Mouse (Mus musculus) small intestine, adult 2 months (tissue): Measurements from ENCODE around the gene Fmo2. TPM values are rescaled to one million over a fixed set of nuclear protein-coding genes. Genes with fewer than 3 reads are reported as not detected.

Experiments
- H3K27ac ChIP-seq: fragments of 200-500 bp; 2 replicates; pipeline ENCODE4 v1.5.1; 2012; ENCODE audit warnings: low read depth, low read length, control low read depth, inconsistent platforms; ENCODE audit not compliant: insufficient read depth
- H3K27me3 ChIP-seq: fragments of 200-500 bp; 2 replicates; pipeline ENCODE4 v1.6.1; 2012; ENCODE audit warnings: mild to moderate bottlenecking, moderate library complexity, low read length, inconsistent platforms; ENCODE audit not compliant: control insufficient read depth, insufficient read depth
- H3K36me3 ChIP-seq: fragments of 200-500 bp; 2 replicates; pipeline ENCODE4 v1.6.1; 2012; ENCODE audit warnings: mild to moderate bottlenecking, low read length, control low read depth, inconsistent platforms; ENCODE audit not compliant: control insufficient read depth, insufficient read depth
- H3K4me1 ChIP-seq: fragments of 200-500 bp; 2 replicates; pipeline ENCODE4 v1.6.1; 2012; ENCODE audit warnings: low read length, inconsistent platforms, mixed read lengths; ENCODE audit not compliant: control insufficient read depth, insufficient read depth, insufficient read length
- H3K4me3 ChIP-seq: fragments of 200-500 bp; 2 replicates; pipeline ENCODE4 v1.5.1; 2012; ENCODE audit warnings: low read depth, mild to moderate bottlenecking, control low read depth, inconsistent platforms, low read length, moderate library complexity
- CTCF ChIP-seq: fragments of 200-500 bp; IDR thresholded peaks from 2 replicates; pipeline ENCODE4 v1.5.1; 2012; ENCODE audit warnings: low read depth, mild to moderate bottlenecking, control low read depth, inconsistent platforms, low read length, moderate library complexity, mixed read lengths; ENCODE audit not compliant: insufficient replicate concordance, insufficient read length; ENCODE audit errors: extremely low read depth
- POLR2A ChIP-seq: fragments of 200-500 bp; IDR thresholded peaks from 2 replicates; pipeline ENCODE4 v1.6.1; 2012; ENCODE audit warnings: low read depth, mild to moderate bottlenecking, control low read depth, inconsistent platforms, low read length, moderate library complexity
- WGBS: fragments of 180-500 bp; shearing (Covaris S2); methylation state at CpG from one replicate; pipeline ENCODE4 v1.1.7; 2018; 5-methylcytosine and 5-hydroxymethylcytosine counted together
- polyA plus RNA-seq: library from polyadenylated mRNA; depleted of rRNA; stranded (reverse); fragments of >200 nt; gene quantifications from 2 replicates; pipeline ENCODE4 v1.2.3, GENCODE M21; 2012

Gene Fmo2
- polyA plus RNA-seq, 1 experiment = 1.7 TPM

DNA sequence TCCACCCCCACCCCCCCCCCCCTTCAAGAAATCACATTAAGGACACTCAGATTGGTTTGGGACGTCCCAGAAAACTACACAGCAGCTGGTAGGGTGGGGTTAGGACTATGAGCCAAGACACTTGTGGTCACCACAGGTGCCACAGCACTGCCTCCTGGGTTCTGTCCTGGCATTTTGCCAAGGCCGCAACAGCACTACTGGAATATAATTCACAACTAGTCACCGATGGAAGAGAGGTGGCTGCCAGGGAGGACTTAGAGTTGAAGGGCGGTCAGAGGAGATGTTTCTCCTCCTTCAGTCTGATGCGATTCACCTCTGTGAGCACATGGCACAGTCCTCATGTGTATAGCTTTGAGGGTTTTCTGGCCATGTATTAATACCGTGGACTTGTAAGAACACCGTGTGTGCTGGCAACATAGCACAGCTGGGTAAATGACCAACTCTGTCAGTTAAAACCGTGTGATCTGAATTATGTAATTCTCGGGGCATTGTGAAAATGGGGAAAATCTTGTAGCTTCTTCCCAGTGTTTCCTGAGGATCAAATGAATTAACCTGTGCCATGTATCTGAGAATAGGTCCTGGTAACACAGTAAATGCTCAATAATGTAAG is 38.4 kb downstream of the Fmo2 start:
- H3K4me3 ChIP-seq = no peak overlapping the region
- no peaks in the 10 kb centered on the region for H3K27me3 ChIP-seq
- TF ChIP-seq CTCF = no peak
- TF ChIP-seq POLR2A = no peak

DNA sequence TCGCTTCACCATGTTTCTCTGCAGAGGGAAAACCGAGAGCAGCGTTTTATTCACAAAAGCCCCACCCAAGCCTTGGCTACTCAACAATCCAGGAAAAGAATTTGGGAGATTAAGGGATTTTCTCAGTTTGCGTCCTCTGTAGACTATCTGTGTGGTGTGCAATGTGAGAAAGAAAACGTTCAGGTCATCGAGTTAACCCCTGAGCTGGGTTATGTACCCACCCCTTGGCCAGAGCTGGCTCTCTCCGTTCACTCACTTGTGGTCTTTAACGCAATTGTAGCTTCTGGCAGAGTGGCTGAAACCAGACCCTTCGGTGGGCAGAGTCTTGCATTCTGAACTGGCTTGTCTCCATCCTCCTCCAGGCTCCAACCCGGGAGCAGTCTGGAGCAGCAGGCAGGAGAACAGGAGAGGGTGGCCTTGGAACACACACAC is 39.0 kb downstream of the Fmo2 start:
- H3K36me3 ChIP-seq = no peaks in the 10 kb centered on the region
- peak overlapping the region; percentile 39 for H3K4me3 ChIP-seq
- 34% methylated on average over 10 of the region's 10 CpGs for WGBS
- H3K27me3 ChIP-seq = no peaks in the 10 kb centered on the region
- TF ChIP-seq CTCF (no peak), POLR2A (no peak)
- H3K27ac ChIP-seq = no peak overlapping the region
- peaks cover 17% of the 10 kb centered on the region for H3K4me1 ChIP-seq

More for the DNA sequence above, 38.4 kb downstream of the Fmo2 start:
- WGBS = 22% methylated on average over 9 of the region's 9 CpGs
- Histone ChIP-seq H3K4me1 (peaks cover 15% of the 10 kb centered on the region), H3K27ac (no peak overlapping the region), H3K36me3 (no peaks in the 10 kb centered on the region)

DNA sequence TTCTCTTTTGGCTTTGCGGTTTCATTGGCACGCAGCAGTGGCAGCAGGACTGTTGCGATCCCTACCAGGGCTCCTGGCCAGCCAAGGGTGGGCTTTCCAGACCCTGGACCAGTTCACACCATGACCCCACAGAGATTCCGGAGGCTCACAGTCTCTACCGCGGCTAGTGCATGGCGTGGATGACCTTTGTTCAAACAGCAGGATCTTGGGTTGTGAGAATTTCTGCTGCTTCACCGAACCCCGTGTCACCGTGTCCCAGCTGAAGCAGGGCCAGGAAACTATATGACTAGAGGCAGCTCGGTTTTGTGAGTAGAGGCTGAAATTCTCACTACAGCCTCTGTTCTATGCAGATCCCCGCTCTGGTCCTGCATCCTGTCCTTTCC is 39.8 kb downstream of the Fmo2 start:
- TF ChIP-seq POLR2A (no peak), CTCF (no peak)
- peaks cover 20% of the 10 kb centered on the region for H3K4me1 ChIP-seq
- no peaks in the 10 kb centered on the region for H3K27me3 ChIP-seq
- peak overlapping the region; percentile 57 for H3K4me3 ChIP-seq
- no peak overlapping the region for H3K27ac ChIP-seq
- no peaks in the 10 kb centered on the region for H3K36me3 ChIP-seq
- WGBS = 13% methylated on average over 12 of the region's 12 CpGs

DNA sequence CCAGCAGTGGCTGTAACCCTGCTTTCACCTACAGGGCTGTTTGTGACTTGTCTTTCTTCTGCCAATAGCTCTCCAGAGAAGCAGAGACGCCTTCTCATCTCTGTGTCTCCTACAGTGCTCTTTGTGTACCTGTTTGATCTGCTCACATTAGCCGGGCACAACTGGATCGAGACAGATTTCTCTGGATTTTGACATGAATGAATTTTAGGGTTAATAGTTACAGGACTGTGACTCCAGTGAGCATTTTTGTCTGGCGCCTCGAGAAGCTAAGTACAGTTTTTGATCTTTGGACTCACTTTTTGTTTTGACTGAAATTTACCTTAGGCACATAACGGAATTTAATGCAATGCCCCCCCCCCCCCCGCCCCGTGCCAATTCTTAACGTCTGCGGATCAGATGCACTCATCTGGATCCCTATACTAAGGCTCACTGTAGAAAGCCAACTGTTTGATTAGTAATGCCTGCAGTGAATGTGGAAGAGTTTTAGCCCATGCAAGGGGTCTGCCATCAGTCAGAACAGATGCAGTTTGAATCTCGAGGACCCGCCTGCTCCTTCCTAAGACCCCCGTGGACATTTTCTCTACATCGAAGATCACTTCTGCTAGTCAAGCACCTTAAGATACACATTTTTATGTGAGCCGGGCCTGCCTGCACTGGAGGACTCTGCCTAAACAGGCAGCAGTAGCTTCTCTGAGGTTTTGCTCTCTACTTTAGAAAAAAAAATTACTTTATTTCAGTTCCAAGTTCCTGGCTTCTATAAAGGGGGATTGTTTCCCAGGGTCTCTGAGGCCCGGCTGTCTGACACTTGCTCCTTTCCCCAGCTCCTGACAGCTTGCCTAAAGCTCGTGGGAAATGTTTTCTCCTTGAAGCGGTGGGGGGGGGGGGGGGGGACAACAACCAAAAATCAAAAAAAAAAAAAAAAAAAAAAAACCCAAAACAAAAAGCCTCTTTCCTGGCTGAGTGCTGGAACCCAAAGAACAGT is 40.5 kb downstream of the Fmo2 start:
- Histone ChIP-seq H3K4me1 (peaks cover 24% of the 10 kb centered on the region), H3K27ac (no peak overlapping the region; the same call in 1 of the 2 replicates), H3K36me3 (no peaks in the 10 kb centered on the region), H3K27me3 (no peaks in the 10 kb centered on the region), H3K4me3 (peak overlapping the region; percentile 57)
- 50% methylated on average over 18 of the region's 18 CpGs for WGBS
- TF ChIP-seq CTCF (no peak), POLR2A (no peak)

DNA sequence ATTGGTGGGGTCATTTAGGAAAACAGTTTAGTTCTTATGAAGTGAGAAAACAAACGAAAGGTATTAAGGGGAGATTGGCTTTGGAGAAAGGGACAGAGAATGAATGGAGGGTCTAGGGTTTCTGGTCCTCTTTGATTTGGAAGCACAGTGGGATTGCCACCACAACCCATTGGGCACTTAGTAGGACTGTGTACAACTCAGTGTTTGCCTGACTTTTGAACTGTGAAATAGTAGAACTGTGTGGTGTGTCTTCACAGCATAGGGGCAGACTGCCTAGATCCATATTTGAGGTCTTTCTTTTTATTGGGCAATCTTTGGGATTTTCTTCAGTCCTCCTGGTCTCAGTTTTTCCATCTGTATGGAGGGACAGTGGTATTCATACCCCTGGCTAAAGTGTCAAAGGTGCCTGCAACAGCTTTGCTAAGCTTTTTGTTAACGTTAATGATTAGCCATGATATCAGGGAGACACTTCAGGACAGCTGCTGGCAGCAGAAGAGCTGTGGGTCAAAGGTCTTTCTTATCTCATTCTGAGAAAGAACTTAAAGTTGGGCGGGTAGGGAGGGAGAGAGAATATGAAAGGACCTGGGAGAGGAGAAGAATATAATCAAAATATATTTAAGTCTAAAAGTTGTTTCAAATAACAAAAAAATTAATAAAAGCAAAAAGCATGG is 44.6 kb downstream of the Fmo2 start:
- Histone ChIP-seq H3K4me1 (peaks cover 13% of the 10 kb centered on the region), H3K4me3 (no peak overlapping the region), H3K27me3 (no peaks in the 10 kb centered on the region), H3K27ac (peak overlapping the region; percentile 28; the same call in 1 of the 2 replicates), H3K36me3 (no peaks in the 10 kb centered on the region)
- WGBS = 33% methylated on average over 3 of the region's 3 CpGs
- TF ChIP-seq CTCF = no peak
- TF ChIP-seq POLR2A = no peak

- no peak for TF ChIP-seq POLR2A
- TF ChIP-seq CTCF = no peak
- WGBS = 98% methylated on average over 6 of the region's 6 CpGs
- no peak overlapping the region for H3K4me3 ChIP-seq
These were observed 51.0 kb downstream of the Fmo2 start for GRCm38 (mm10) chr1:162847554-162847953.

More at GRCm38 (mm10) chr1:162847554-162847953, 51.0 kb downstream of the Fmo2 start:
- H3K4me1 ChIP-seq = no peaks in the 10 kb centered on the region; the same call in 1 of the 2 replicates
- H3K27me3 ChIP-seq = no peaks in the 10 kb centered on the region
- H3K36me3 ChIP-seq = no peaks in the 10 kb centered on the region
- H3K27ac ChIP-seq = no peak overlapping the region
